Comparison of ENCODE assay signal across 8 mouse cellular contexts in genomic region chr9:104001921-104002859, GRCm38 (mm10). TPM values are rescaled to one million over a fixed set of nuclear protein-coding genes. Genes with fewer than 3 reads are reported as not detected.
DNase-seq lines count a peak whose midpoint lies in the region; ATAC-seq and TF ChIP-seq lines count a peak whose summit lies in the region.

TSS of gene Nphp3 (plus strand) at chr9:104002544.

- peak; percentile 98 for ATAC-seq in heart, embryonic 11.5 days (replicated peaks; ENCODE audit: insufficient number of reproducible peaks, low FRiP score, low TSS enrichment)
- peak; percentile 98 for ATAC-seq in kidney, embryonic 16.5 days (ENCODE audit: low FRiP score, low TSS enrichment)

- peak within 1 kb of the TSS; percentile 73 for H3K9ac ChIP-seq in heart, embryonic 11.5 days (ENCODE audit: low read depth, low read length)
- H3K9ac ChIP-seq in kidney, embryonic 16.5 days (replicated peaks; ENCODE audit: low read length) = peak within 1 kb of the TSS; percentile 70
- peak within 1 kb of the TSS; percentile 62 for H3K9ac ChIP-seq in liver, adult 2 months (ENCODE audit: low read depth, low read length)

- TF ChIP-seq POLR2A in brain, embryonic 14.5 days (IDR thresholded peaks at IDR 0.05; ENCODE audit: borderline replicate concordance, extremely low read depth, insufficient read depth, insufficient read length, poor library complexity, severe bottlenecking) = peak; percentile 64
- TF ChIP-seq POLR2A in liver, adult 2 months (IDR thresholded peaks at IDR 0.05; ENCODE audit: extremely low read depth, insufficient read depth, low read length) = peak; percentile 70
- TF ChIP-seq POLR2A in myocyte (IDR thresholded peaks at IDR 0.05; ENCODE audit: insufficient read length, low read depth) = peak; percentile 94

- peak within 1 kb of the TSS; percentile 74 for H3K27ac ChIP-seq in heart, embryonic 11.5 days (ENCODE audit: low read depth, low read length)
- H3K27ac ChIP-seq in kidney, embryonic 16.5 days (ENCODE audit: low read length) = peak within 1 kb of the TSS; percentile 97
- H3K27ac ChIP-seq in liver, adult 2 months (replicated peaks; ENCODE audit: insufficient read depth, low read depth, low read length) = peak within 1 kb of the TSS; percentile 94

- H3K9me3 ChIP-seq in erythroblast, embryonic 14.5 days (ENCODE audit: control insufficient read depth, low read length) = peaks cover 9% of the 10 kb centered on the region
- H3K9me3 ChIP-seq in heart, embryonic 11.5 days (replicated peaks; ENCODE audit: control insufficient read depth, low read length) = no peaks in the 10 kb centered on the region
- H3K9me3 ChIP-seq in kidney, embryonic 16.5 days (ENCODE audit: low read length) = no peaks in the 10 kb centered on the region

- peak within 1 kb of the TSS; percentile 77 for H3ac ChIP-seq in C2C12 (ENCODE audit: control insufficient read depth, insufficient read length, low read depth)
- peak within 1 kb of the TSS; percentile 89 for H3ac ChIP-seq in myocyte (ENCODE audit: control insufficient read depth, insufficient read length)

- H3K27me3 ChIP-seq in C2C12 (ENCODE audit: control insufficient read depth, insufficient read depth, insufficient read length) = no peaks in the 10 kb centered on the region
- peaks cover 23% of the 10 kb centered on the region for H3K27me3 ChIP-seq in erythroblast, embryonic 14.5 days (ENCODE audit: control insufficient read depth)
- H3K27me3 ChIP-seq in heart, embryonic 11.5 days (ENCODE audit: control insufficient read depth, insufficient read depth, low read length) = no peaks in the 10 kb centered on the region
- H3K27me3 ChIP-seq in kidney, embryonic 16.5 days (ENCODE audit: insufficient read depth, low read length) = no peaks in the 10 kb centered on the region
- no peaks in the 10 kb centered on the region for H3K27me3 ChIP-seq in liver, adult 2 months (ENCODE audit: control insufficient read depth, insufficient read depth, low read length)
- H3K27me3 ChIP-seq in myocyte (ENCODE audit: control insufficient read depth, insufficient read depth, insufficient read length) = no peaks in the 10 kb centered on the region
- H3K27me3 ChIP-seq in splenic B cell, adult 2 months (ENCODE audit: control insufficient read depth, insufficient read depth, low read length, poor library complexity, severe bottlenecking) = no peaks in the 10 kb centered on the region

- H3K4me2 ChIP-seq in heart, embryonic 11.5 days = peak within 1 kb of the TSS; percentile 82
- H3K4me2 ChIP-seq in kidney, embryonic 16.5 days (replicated peaks; ENCODE audit: low read depth, low read length) = peak within 1 kb of the TSS; percentile 77
- peak within 1 kb of the TSS; percentile 71 for H3K4me2 ChIP-seq in myocyte (ENCODE audit: low read depth)

- WGBS in heart, embryonic 11.5 days (ENCODE audit: insufficient replicate concordance) = under 1% methylated on average over 55 of the region's 55 CpGs
- 1% methylated on average over 55 of the region's 55 CpGs for WGBS in kidney, embryonic 16.5 days
- under 1% methylated on average over 55 of the region's 55 CpGs for WGBS in liver, adult 2 months

- H3K4me3 ChIP-seq in C2C12 (ENCODE audit: insufficient read depth, poor library complexity, severe bottlenecking) = peak within 1 kb of the TSS; percentile 42
- peak within 1 kb of the TSS; percentile 62 for H3K4me3 ChIP-seq in erythroblast, embryonic 14.5 days (replicated peaks)
- H3K4me3 ChIP-seq in heart, embryonic 11.5 days (ENCODE audit: low read depth, low read length) = peak within 1 kb of the TSS; percentile 65
- peak within 1 kb of the TSS; percentile 64 for H3K4me3 ChIP-seq in kidney, embryonic 16.5 days (ENCODE audit: low read length)
- peak within 1 kb of the TSS; percentile 68 for H3K4me3 ChIP-seq in liver, adult 2 months (ENCODE audit: insufficient read depth, low read depth, low read length)
- H3K4me3 ChIP-seq in myocyte = peak within 1 kb of the TSS; percentile 43

- TF ChIP-seq CTCF in C2C12 (IDR thresholded peaks at IDR 0.05; ENCODE audit: control insufficient read depth, insufficient read depth, insufficient read length) = no peak
- TF ChIP-seq CTCF in brain, embryonic 14.5 days (IDR thresholded peaks at IDR 0.05; ENCODE audit: borderline replicate concordance, extremely low read depth, insufficient read depth, insufficient read length) = peak; percentile 3; the same call in 1 of the 2 replicates
- TF ChIP-seq CTCF in liver, adult 2 months (IDR thresholded peaks at IDR 0.05; ENCODE audit: low read depth, low read length) = no peak

- DNase-seq in brain, embryonic 14.5 days (ENCODE audit: low read depth) = peak; percentile 100
- peak; percentile 99 for DNase-seq in liver, adult 2 months (ENCODE audit: extremely low read depth, low read depth, low spot score)
- DNase-seq in splenic B cell, adult 2 months (ENCODE audit: low read depth, low spot score) = peak; percentile 100

- no peaks in the 10 kb centered on the region for H3K79me3 ChIP-seq in C2C12 (ENCODE audit: low read depth)

- H3K79me2 ChIP-seq in C2C12 (ENCODE audit: control insufficient read depth, insufficient read depth) (no peaks in the 10 kb centered on the region), myocyte (ENCODE audit: control insufficient read depth, insufficient read depth) (no peaks in the 10 kb centered on the region)
- H3K79me2 ChIP-seq in liver, adult 2 months (ENCODE audit: control insufficient read depth, insufficient read depth, low read length) = no peaks in the 10 kb centered on the region; the same call in 1 of the 2 replicates

- no peaks in the 10 kb centered on the region for H3K36me3 ChIP-seq in C2C12 (ENCODE audit: control insufficient read depth, insufficient read depth)
- H3K36me3 ChIP-seq in erythroblast, embryonic 14.5 days (ENCODE audit: control insufficient read depth) = no peaks in the 10 kb centered on the region
- H3K36me3 ChIP-seq in heart, embryonic 11.5 days (ENCODE audit: control insufficient read depth, insufficient read depth, low read length) = no peaks in the 10 kb centered on the region
- peaks cover 11% of the 10 kb centered on the region for H3K36me3 ChIP-seq in kidney, embryonic 16.5 days (ENCODE audit: insufficient read depth, low read length)
- no peaks in the 10 kb centered on the region; the same call in none of the 2 replicates for H3K36me3 ChIP-seq in liver, adult 2 months (ENCODE audit: control insufficient read depth, insufficient read depth, low read length)
- H3K36me3 ChIP-seq in myocyte (ENCODE audit: control insufficient read depth, insufficient read depth) = no peaks in the 10 kb centered on the region
- no peaks in the 10 kb centered on the region for H3K36me3 ChIP-seq in splenic B cell, adult 2 months (ENCODE audit: control insufficient read depth, insufficient read depth, low read length, poor library complexity, severe bottlenecking)

- H3K4me1 ChIP-seq in erythroblast, embryonic 14.5 days (ENCODE audit: control insufficient read depth) = peaks cover 15% of the 10 kb centered on the region
- H3K4me1 ChIP-seq in heart, embryonic 11.5 days (ENCODE audit: control insufficient read depth, insufficient read depth, low read length) = peaks cover 11% of the 10 kb centered on the region
- peaks cover 19% of the 10 kb centered on the region for H3K4me1 ChIP-seq in kidney, embryonic 16.5 days (ENCODE audit: insufficient read depth, low read length)
- peaks cover 14% of the 10 kb centered on the region for H3K4me1 ChIP-seq in liver, adult 2 months (ENCODE audit: control insufficient read depth, insufficient read depth, low read length)

TF ChIP-seq in C2C12, 6 proteins besides CTCF, POLR2A, EP300 and RAD21:
- no peak for TF ChIP-seq CEBPB (IDR thresholded peaks at IDR 0.05; ENCODE audit: low read depth)
- no peak for TF ChIP-seq MAX (IDR thresholded peaks at IDR 0.05)
- no peak for TF ChIP-seq FOSL1 (IDR thresholded peaks at IDR 0.05; ENCODE audit: insufficient read depth, low read length, poor library complexity, severe bottlenecking)
- peak; percentile 1 for TF ChIP-seq USF1 (IDR thresholded peaks at IDR 0.05; ENCODE audit: low read depth)
TF ChIP-seq in C2C12: peak in this region for 1.

TF ChIP-seq in myocyte, 11 proteins besides CTCF, POLR2A, EP300 and RAD21:
- peak; percentile 29 for TF ChIP-seq SRF (IDR thresholded peaks at IDR 0.05; ENCODE audit: control insufficient read depth, insufficient read length, low read depth)
- TF ChIP-seq POLR2AphosphoS2 (IDR thresholded peaks at IDR 0.05; ENCODE audit: insufficient read length, low read depth) = peak; percentile 86
- TF ChIP-seq REST (IDR thresholded peaks at IDR 0.05; ENCODE audit: insufficient read depth, insufficient read length) = no peak
- TF ChIP-seq MYOG (IDR thresholded peaks at IDR 0.05; ENCODE audit: control insufficient read depth in 1 of 3, insufficient read depth in 1 of 3, insufficient read length in 2 of 3, low read depth in 2 of 3) = peak in 1 of 3 experiments; percentile 37
- TF ChIP-seq TCF12 (IDR thresholded peaks at IDR 0.05; ENCODE audit: insufficient read depth, poor library complexity, severe bottlenecking) = no peak

RNA-seq across cellular contexts. Expression of gene Nphp3, which starts in this region (rescaled TPM):
- polyA plus RNA-seq in C2C12 (2012; fragmentation: generic; extraction: Trizol) = 1.2 TPM
- 10.2 and 11.3 TPM in 2 replicates for polyA plus RNA-seq in brain, embryonic 14.5 days (2012; rRNA removed)
- polyA plus RNA-seq in erythroblast, embryonic 14.5 days (2012) = 0.01 TPM in 1 of 2 replicates, not detected in the other
- 4.1 and 5.0 TPM in 2 replicates for polyA plus RNA-seq in heart, embryonic 11.5 days (2014; fragmentation: Nextera tagmentation; extraction: Ambion mirVana)
- polyA plus RNA-seq in kidney, embryonic 16.5 days (2015; fragmentation: Nextera tagmentation; extraction: Ambion mirVana) = 4.3 and 6.2 TPM in 2 replicates
- total RNA-seq in liver, adult 2 months (2014; rRNA removed) = 2.9 and 5.4 TPM in 2 replicates
- polyA plus RNA-seq in liver, adult 2 months (2012; rRNA removed) = 5.7 and 8.7 TPM in 2 replicates
- 1.1 TPM for polyA plus RNA-seq in myocyte (2012; fragmentation: generic; extraction: Trizol)

Comparison
In these comparisons a context has a peak if more than half of its experiments do, and no peak if none do; other contexts are left out.
1. Peak in every context shown above with its lines: DNase-seq, ATAC-seq, H3K4me3 ChIP-seq and H3K27ac ChIP-seq.